ENCODE assay signal across 8 mouse cellular contexts in the genomic region with DNA sequence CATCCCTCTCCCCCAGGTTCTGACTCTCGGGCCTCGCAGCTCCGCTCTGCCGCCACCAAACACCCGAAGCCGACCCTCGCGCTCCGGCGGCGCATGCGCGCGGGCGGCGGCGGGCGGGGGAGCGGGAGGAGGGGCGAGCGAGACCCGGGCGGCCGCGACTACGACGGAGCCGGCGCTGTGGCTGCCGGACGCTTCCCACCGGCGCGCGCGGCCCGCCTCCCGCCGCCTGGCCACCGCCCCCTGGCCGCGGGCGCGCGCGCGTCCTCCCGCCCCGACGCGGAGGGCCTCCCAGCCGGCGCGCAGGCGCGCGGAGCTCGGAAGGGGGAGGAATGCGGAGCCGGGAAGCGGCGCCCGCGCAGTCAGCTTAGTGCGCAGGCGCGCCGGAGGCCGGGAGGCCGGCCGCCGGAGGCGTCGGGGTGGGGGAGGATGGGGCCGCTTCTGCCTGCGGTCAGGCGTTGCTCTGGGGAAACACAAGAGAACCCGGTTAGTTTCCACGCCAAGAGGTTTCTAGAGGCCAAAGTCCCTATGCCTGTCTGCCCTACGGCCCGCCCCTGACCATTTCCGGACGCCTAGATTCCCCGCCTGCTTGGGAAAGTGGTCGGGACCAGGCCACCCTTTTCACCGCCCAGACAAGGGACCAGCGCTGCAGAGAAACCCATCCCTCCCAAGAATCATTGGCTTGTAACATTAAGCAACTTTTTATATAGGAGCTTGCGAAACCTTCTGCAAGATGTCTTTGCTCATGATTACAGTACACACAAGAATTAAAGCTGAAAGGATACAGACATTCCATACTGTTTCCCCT. TPM values are rescaled to one million over a fixed set of nuclear protein-coding genes. Genes with fewer than 3 reads are reported as not detected.
DNase-seq lines count a peak whose midpoint lies in the region; ATAC-seq and TF ChIP-seq lines count a peak whose summit lies in the region.

Spen (minus strand) TSS at position 190 of the 805 bp plus-strand sequence.

- H3K4me3 ChIP-seq in lung, postnatal 0 days (ENCODE audit: low read depth, low read length) = peak within 1 kb of the TSS; percentile 89

- 0 out of 2 replicates have a peak, but pooled peaks cover 3% of the 10 kb centered on the region for H3K4me1 ChIP-seq in lung, postnatal 0 days (ENCODE audit: insufficient read depth, low read depth, low read length)

- H3K4me2 ChIP-seq in lung, postnatal 0 days (replicated peaks; ENCODE audit: low read depth, low read length) = peak within 1 kb of the TSS; percentile 82

- no peak for TF ChIP-seq CTCF in lung, postnatal 0 days (IDR thresholded peaks at IDR 0.05)

- H3K9ac ChIP-seq in lung, postnatal 0 days (replicated peaks; ENCODE audit: low read depth) = peak within 1 kb of the TSS; percentile 89

- H3K36me3 ChIP-seq in lung, postnatal 0 days (ENCODE audit: insufficient read depth, low read length) = no peaks in the 10 kb centered on the region

- H3K9me3 ChIP-seq in lung, postnatal 0 days (ENCODE audit: low read length) = no peaks in the 10 kb centered on the region

- WGBS in lung, postnatal 0 days = 6% methylated on average over 48 of the region's 88 CpGs

- peak within 1 kb of the TSS; percentile 97 for H3K27ac ChIP-seq in lung, postnatal 0 days (ENCODE audit: low read length)

- peak; percentile 65; the same call in 1 of the 2 replicates for TF ChIP-seq EP300 in lung, postnatal 0 days (IDR thresholded peaks at IDR 0.05)

- peak; percentile 73 to 77 for ATAC-seq in hematopoietic stem cell, adult 5-6 weeks (replicated peaks in 1 of 2; ENCODE audit: insufficient read depth in 1 of 2, low FRiP score in 2 of 2, low TSS enrichment in 1 of 2, low read depth in 1 of 2, poor library complexity in 2 of 2, severe bottlenecking in 2 of 2)
- ATAC-seq in lung, postnatal 0 days = peak; percentile 91

- no peaks in the 10 kb centered on the region for H3K27me3 ChIP-seq in lung, postnatal 0 days (replicated peaks; ENCODE audit: insufficient read depth, low read length)

- DNase-seq in MN1 (ENCODE audit: low spot score) = peak; percentile 97
- DNase-seq in cerebellum, adult 8-10 months = peak; percentile 92
- DNase-seq in forelimb bud, embryonic 11.5 days (ENCODE audit: low read depth, low spot score) = peak; percentile 97
- DNase-seq in layer of hippocampus, postnatal 10 days (ENCODE audit: low spot score in 2 of 2) = peak; percentile 86 to 94
- DNase-seq in lung, postnatal 0 days (ENCODE audit: low spot score) = peak; percentile 98
- peak; percentile 88 for DNase-seq in ovary, postnatal 10 days (ENCODE audit: low spot score)
- DNase-seq in thymus, postnatal 0 days (ENCODE audit: low spot score) = peak; percentile 96

RNA-seq across cellular contexts. Expression of gene Spen, which starts in this region (rescaled TPM):
- 26.7 and 39.0 TPM in 2 replicates for total RNA-seq in hematopoietic stem cell, adult 5-6 weeks (2017)
- total RNA-seq in layer of hippocampus, postnatal 10 days (2021) = 10 to 100 TPM; 62.9 to 64.5 TPM
- 5.7 and 8.8 TPM in 2 replicates for polyA plus RNA-seq in lung, postnatal 0 days (2015; fragmentation: Nextera tagmentation; extraction: Ambion mirVana)
- 5.8 and 9.3 TPM in 2 replicates for polyA plus RNA-seq in thymus, postnatal 0 days (2015; fragmentation: Nextera tagmentation; extraction: Ambion mirVana)

Comparison
In these comparisons a context has a peak if more than half of its experiments do, and no peak if none do; other contexts are left out.
1. Peak in every context shown above with its lines: DNase-seq, ATAC-seq, H3K4me3 ChIP-seq and H3K27ac ChIP-seq.